Mouse (Mus musculus) heart, adult 8-10 months (tissue): ENCODE results near the gene Cpz. TPM values are rescaled to one million over a fixed set of nuclear protein-coding genes. Genes with fewer than 3 reads are reported as not detected.

Experiments used
- DNase-seq: peaks from one replicate; pipeline ENCODE4 v3.0.0; 2022; ENCODE audit warnings: low spot score
- total RNA-seq, 4 experiments: library from RNA; stranded (reverse); gene quantifications; 2 replicates each; pipeline ENCODE4 v1.2.4; 2022

The Cpz gene
- total RNA-seq, 4 experiments from 2014 or later, result 0.25 to 0.59 (median 0.41) TPM; not detected in 1

GRCm38 (mm10) chr5:35530442-35530841, 4.9 kb upstream of the Cpz start:
- DNase-seq, result no peak

GRCm38 (mm10) chr5:35524381-35524780, 1.1 kb downstream of the Cpz start:
- DNase-seq, result no peak

- peak; percentile 58 for DNase-seq
Measured at GRCm38 (mm10) chr5:35523735-35524134, 1.8 kb downstream of the Cpz start.

- no peak for DNase-seq
Measured at GRCm38 (mm10) chr5:35516781-35517180, 8.7 kb downstream of the Cpz start.

GRCm38 (mm10) chr5:35510589-35510988, 14.9 kb downstream of the Cpz start:
- peak; percentile 55 for DNase-seq

- DNase-seq, result no peak
Measured at GRCm38 (mm10) chr5:35505016-35505415, 20.5 kb downstream of the Cpz start.

- no peak for DNase-seq
Measured at GRCm38 (mm10) chr5:35497344-35497743, 28.2 kb downstream of the Cpz start.

GRCm38 (mm10) chr5:35495989-35496388, 29.5 kb downstream of the Cpz start:
- no peak for DNase-seq

- DNase-seq, result no peak
Measured at GRCm38 (mm10) chr5:35494773-35495390, 30.6 kb downstream of the Cpz start.

GRCm38 (mm10) chr5:35493770-35494169, 31.7 kb downstream of the Cpz start:
- DNase-seq, result no peak

- DNase-seq, result no peak
Measured at GRCm38 (mm10) chr5:35479521-35479920, 46.0 kb downstream of the Cpz start.

GRCm38 (mm10) chr5:35475236-35475635, 50.3 kb downstream of the Cpz start:
- DNase-seq, result no peak

GRCm38 (mm10) chr5:35470885-35471528, 54.5 kb downstream of the Cpz start:
- DNase-seq, result no peak

- DNase-seq, result no peak
Measured at GRCm38 (mm10) chr5:35465966-35466635, 59.4 kb downstream of the Cpz start.

- no peak for DNase-seq
Measured at GRCm38 (mm10) chr5:35462081-35462480, 63.4 kb downstream of the Cpz start.

GRCm38 (mm10) chr5:35459760-35460159, 65.7 kb downstream of the Cpz start:
- DNase-seq, result no peak

- DNase-seq, result no peak
Measured at GRCm38 (mm10) chr5:35458267-35458666, 67.2 kb downstream of the Cpz start.

- no peak for DNase-seq
Measured at GRCm38 (mm10) chr5:35457364-35457763, 68.1 kb downstream of the Cpz start.

GRCm38 (mm10) chr5:35454187-35454800, 71.2 kb downstream of the Cpz start:
- no peak for DNase-seq
